Mouse (Mus musculus): ENCODE measurements around the gene 4930503B20Rik. TPM values are rescaled to one million over a fixed set of nuclear protein-coding genes. Genes with fewer than 3 reads are reported as not detected.

Gene 4930503B20Rik
- not detected in 2 replicates for polyA plus RNA-seq (2012; rRNA removed)

DNA sequence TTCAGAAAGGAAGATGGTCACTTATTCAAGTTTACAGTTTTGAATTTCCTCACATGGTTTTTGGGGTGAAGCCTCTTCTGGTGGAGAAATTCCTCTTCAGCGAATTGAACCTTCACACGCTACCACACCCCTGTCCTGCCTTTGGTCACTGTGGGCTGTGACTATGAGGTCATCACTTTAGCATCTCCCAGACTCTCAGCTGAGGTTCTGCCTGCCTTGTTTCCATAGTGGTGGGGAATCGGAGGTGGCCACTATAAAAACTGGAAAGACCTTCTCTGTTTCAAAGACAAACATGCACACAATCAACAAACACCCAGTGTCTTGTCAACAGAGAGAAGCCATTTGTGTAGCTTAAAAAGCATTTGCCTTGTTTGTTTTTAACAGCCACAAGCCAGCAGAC lies at the start of gene 4930503B20Rik:
4930503B20Rik (minus strand) TSS at position 101 of the 400 bp plus-strand sequence.
- H3K36me3 ChIP-seq (ENCODE audit: control insufficient read depth, insufficient read depth, low read length): no peaks in the 10 kb centered on the region
- H3K4me1 ChIP-seq (ENCODE audit: control insufficient read depth, insufficient read depth, insufficient read length): peaks cover 2% of the 10 kb centered on the region; the same call in 1 of the 2 replicates
- H3K27ac ChIP-seq (ENCODE audit: insufficient read depth, low read length): no peak within 1 kb of the TSS
- 96% methylated on average over 3 of the region's 3 CpGs for WGBS
- no peak for DNase-seq (ENCODE audit: low read depth in 1 of 2, low spot score in 2 of 2)
- no peak within 1 kb of the TSS for H3K4me3 ChIP-seq (ENCODE audit: extremely low read depth, insufficient read depth, insufficient read length)
- H3K27me3 ChIP-seq (ENCODE audit: control insufficient read depth, insufficient read depth, low read length): no peaks in the 10 kb centered on the region
- no peak for TF ChIP-seq CTCF (IDR thresholded peaks at IDR 0.05; ENCODE audit: extremely low read depth, insufficient read depth, insufficient read length, insufficient replicate concordance)
- TF ChIP-seq POLR2A (IDR thresholded peaks at IDR 0.05; ENCODE audit: low read depth, low read length): no peak

DNA sequence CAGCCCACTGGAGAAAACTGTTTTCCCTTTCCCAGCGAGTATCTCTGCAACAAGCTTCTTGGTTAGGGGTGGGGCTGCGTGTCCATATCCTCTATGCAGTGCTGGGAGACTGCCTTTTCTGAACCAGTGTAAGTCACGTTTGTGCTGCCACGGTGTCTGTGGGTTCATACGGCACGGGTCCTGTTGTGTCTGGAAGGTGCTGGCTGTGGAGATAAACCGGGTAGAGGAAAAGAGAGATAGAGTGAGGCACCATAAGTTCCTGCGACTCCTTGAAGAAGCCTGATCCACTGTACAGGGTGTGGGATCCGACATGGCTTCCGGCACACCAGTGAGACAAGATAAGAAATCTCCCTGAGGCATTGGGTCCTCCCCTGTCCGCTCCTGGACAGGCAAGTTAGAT lies 48.9 kb upstream of the 4930503B20Rik start:
- 84% methylated on average over 11 of the region's 11 CpGs for WGBS
- no peak for DNase-seq (ENCODE audit: low read depth in 1 of 2, low spot score in 2 of 2)
- Histone ChIP-seq H3K27ac (ENCODE audit: insufficient read depth, low read length) (no peak overlapping the region), H3K36me3 (ENCODE audit: control insufficient read depth, insufficient read depth, low read length) (no peaks in the 10 kb centered on the region), H3K27me3 (ENCODE audit: control insufficient read depth, insufficient read depth, low read length) (no peaks in the 10 kb centered on the region), H3K4me3 (ENCODE audit: extremely low read depth, insufficient read depth, insufficient read length) (no peak overlapping the region), H3K4me1 (ENCODE audit: control insufficient read depth, insufficient read depth, insufficient read length) (no peaks in the 10 kb centered on the region)
- TF ChIP-seq CTCF (IDR thresholded peaks at IDR 0.05; ENCODE audit: extremely low read depth, insufficient read depth, insufficient read length, insufficient replicate concordance): no peak
- no peak for TF ChIP-seq POLR2A (IDR thresholded peaks at IDR 0.05; ENCODE audit: low read depth, low read length)

GRCm38 (mm10) chr3:146698982-146699381 lies 47.9 kb upstream of the 4930503B20Rik start:
- no peaks in the 10 kb centered on the region for H3K27me3 ChIP-seq (ENCODE audit: control insufficient read depth, insufficient read depth, low read length)
- no peak for DNase-seq (ENCODE audit: low read depth in 1 of 2, low spot score in 2 of 2)
- 61% methylated on average over 11 of the region's 11 CpGs for WGBS
- no peak for TF ChIP-seq CTCF (IDR thresholded peaks at IDR 0.05; ENCODE audit: extremely low read depth, insufficient read depth, insufficient read length, insufficient replicate concordance)
- TF ChIP-seq POLR2A (IDR thresholded peaks at IDR 0.05; ENCODE audit: low read depth, low read length): no peak
- H3K27ac ChIP-seq (ENCODE audit: insufficient read depth, low read length): no peak overlapping the region
- no peaks in the 10 kb centered on the region for H3K36me3 ChIP-seq (ENCODE audit: control insufficient read depth, insufficient read depth, low read length)
- H3K4me3 ChIP-seq (ENCODE audit: extremely low read depth, insufficient read depth, insufficient read length): no peak overlapping the region
- H3K4me1 ChIP-seq (ENCODE audit: control insufficient read depth, insufficient read depth, insufficient read length): no peaks in the 10 kb centered on the region

GRCm38 (mm10) chr3:146692547-146692946 lies 41.4 kb upstream of the 4930503B20Rik start:
- no peaks in the 10 kb centered on the region for H3K36me3 ChIP-seq (ENCODE audit: control insufficient read depth, insufficient read depth, low read length)
- no peak overlapping the region for H3K27ac ChIP-seq (ENCODE audit: insufficient read depth, low read length)
- TF ChIP-seq POLR2A (IDR thresholded peaks at IDR 0.05; ENCODE audit: low read depth, low read length) (no peak), CTCF (IDR thresholded peaks at IDR 0.05; ENCODE audit: extremely low read depth, insufficient read depth, insufficient read length, insufficient replicate concordance) (no peak)
- WGBS: 83% methylated on average over 5 of the region's 5 CpGs
- DNase-seq (ENCODE audit: low read depth in 1 of 2, low spot score in 2 of 2): no peak
- H3K4me3 ChIP-seq (ENCODE audit: extremely low read depth, insufficient read depth, insufficient read length): no peak overlapping the region
- no peaks in the 10 kb centered on the region for H3K27me3 ChIP-seq (ENCODE audit: control insufficient read depth, insufficient read depth, low read length)
- H3K4me1 ChIP-seq (ENCODE audit: control insufficient read depth, insufficient read depth, insufficient read length): no peaks in the 10 kb centered on the region

DNA sequence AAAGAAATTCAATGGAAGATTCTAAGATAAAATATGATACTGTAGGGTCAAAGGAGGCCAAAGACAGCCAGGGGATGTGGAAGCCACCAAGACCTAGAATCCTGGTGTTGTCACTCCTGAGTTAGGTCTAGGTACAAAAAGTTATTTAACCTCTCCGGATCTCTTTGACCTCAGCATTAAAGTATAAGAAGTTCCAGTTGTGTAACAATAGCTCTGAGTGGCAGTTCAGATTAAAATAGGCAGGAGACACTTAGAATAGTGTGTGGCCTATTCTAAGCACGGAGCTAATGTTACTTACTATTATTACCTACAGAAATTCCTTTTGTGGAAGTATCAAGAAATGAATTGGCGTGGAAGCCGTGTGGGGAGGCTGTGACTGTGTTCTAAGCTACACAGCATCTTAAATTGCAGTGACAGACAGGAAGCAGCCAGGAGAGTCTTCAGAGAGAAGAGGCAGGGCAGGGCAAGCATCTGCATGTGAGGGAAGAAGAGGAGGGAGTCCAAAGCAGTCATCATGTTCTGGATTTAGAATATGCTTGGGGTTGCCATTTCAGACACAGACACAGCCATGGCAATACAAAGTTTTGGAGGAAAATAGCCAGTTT lies 36.1 kb upstream of the 4930503B20Rik start:
- no peak for DNase-seq (ENCODE audit: low read depth in 1 of 2, low spot score in 2 of 2)
- no peak overlapping the region for H3K27ac ChIP-seq (ENCODE audit: insufficient read depth, low read length)
- H3K4me1 ChIP-seq (ENCODE audit: control insufficient read depth, insufficient read depth, insufficient read length): peaks cover 2% of the 10 kb centered on the region
- no peak for TF ChIP-seq CTCF (IDR thresholded peaks at IDR 0.05; ENCODE audit: extremely low read depth, insufficient read depth, insufficient read length, insufficient replicate concordance)
- no peak for TF ChIP-seq POLR2A (IDR thresholded peaks at IDR 0.05; ENCODE audit: low read depth, low read length)
- no peak overlapping the region for H3K4me3 ChIP-seq (ENCODE audit: extremely low read depth, insufficient read depth, insufficient read length)
- 0 out of 2 replicates have a peak, but pooled peaks cover 4% of the 10 kb centered on the region for H3K27me3 ChIP-seq (ENCODE audit: control insufficient read depth, insufficient read depth, low read length)
- 66% methylated on average over 4 of the region's 4 CpGs for WGBS
- H3K36me3 ChIP-seq (ENCODE audit: control insufficient read depth, insufficient read depth, low read length): no peaks in the 10 kb centered on the region

DNA sequence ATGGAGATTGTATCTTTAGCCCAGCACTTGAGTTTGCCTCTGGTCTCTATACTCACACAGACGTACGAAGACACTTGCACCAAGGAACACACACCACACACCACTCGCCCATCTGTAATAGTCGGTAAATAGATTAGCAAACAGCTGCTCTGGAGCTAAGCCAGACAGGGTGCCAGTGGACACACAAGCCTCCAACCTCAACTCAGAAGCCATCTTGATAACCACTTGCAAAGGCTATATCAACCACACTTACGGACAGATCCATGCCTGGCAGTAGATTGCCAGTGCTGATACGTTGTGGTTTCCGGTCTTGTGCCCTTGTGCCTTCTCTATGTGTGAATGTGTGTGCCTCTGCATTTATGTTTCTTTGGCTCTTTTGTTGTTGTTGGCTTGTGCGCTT lies 35.3 kb upstream of the 4930503B20Rik start:
- 70% methylated on average over 8 of the region's 8 CpGs for WGBS
- H3K27ac ChIP-seq (ENCODE audit: insufficient read depth, low read length): no peak overlapping the region
- H3K27me3 ChIP-seq (ENCODE audit: control insufficient read depth, insufficient read depth, low read length): 0 out of 2 replicates have a peak, but pooled peaks cover 4% of the 10 kb centered on the region
- H3K4me1 ChIP-seq (ENCODE audit: control insufficient read depth, insufficient read depth, insufficient read length): peaks cover 2% of the 10 kb centered on the region
- TF ChIP-seq POLR2A (IDR thresholded peaks at IDR 0.05; ENCODE audit: low read depth, low read length) (no peak), CTCF (IDR thresholded peaks at IDR 0.05; ENCODE audit: extremely low read depth, insufficient read depth, insufficient read length, insufficient replicate concordance) (no peak)
- H3K4me3 ChIP-seq (ENCODE audit: extremely low read depth, insufficient read depth, insufficient read length): no peak overlapping the region
- DNase-seq (ENCODE audit: low read depth in 1 of 2, low spot score in 2 of 2): no peak
- no peaks in the 10 kb centered on the region for H3K36me3 ChIP-seq (ENCODE audit: control insufficient read depth, insufficient read depth, low read length)

Data from spleen, adult 2 months (tissue).